Mouse (Mus musculus): Measurements from ENCODE around the gene Sema3f. TPM values are rescaled to one million over a fixed set of nuclear protein-coding genes. Genes with fewer than 3 reads are reported as not detected.

Sema3f gene
- polyA plus RNA-seq, 1 experiment from 2014 or later = 8.1 TPM

DNA sequence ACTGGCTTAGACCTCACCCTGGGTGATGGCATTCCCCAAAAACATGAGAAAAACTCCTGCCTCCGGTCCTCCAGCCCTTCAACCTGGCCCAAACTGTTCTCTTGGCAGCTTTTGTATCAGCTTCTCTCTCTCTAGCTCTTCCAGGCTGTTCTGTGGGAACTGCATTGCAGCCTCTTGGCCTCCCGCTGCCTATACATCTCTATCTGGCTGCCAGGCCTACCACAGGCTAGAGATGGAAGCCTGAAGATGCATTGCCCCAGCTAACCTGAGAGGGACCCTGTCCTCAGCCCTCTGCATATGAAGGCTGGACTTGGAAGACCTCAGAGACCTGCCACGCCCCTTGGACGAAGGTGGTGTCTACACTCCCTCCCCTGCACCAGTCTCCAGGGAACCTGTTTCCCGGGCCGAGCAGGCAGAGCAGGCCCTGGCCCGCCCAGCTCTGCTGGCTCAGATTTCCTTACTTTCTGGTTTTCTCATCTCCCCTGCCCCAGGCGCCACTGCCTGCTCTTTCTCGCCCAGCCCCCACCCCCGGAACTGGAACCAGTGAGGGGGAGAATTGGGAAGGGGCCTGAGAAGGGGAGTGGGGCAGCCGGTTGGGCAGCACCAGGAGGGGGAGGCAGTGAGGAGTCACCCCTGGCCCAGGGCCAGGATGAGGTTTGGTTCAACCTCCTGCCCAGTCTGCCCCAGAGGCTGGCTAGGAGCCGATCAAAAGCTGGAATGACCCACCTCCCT lies 4.1 kb upstream of the Sema3f start:
- 14% methylated on average over 12 of the region's 12 CpGs for WGBS
- Histone ChIP-seq H3K27ac (ENCODE audit: poor library complexity, severe bottlenecking) (peak overlapping the region; percentile 31; the same call in 1 of the 2 replicates), H3K4me3 (no peak overlapping the region), H3K4me1 (replicated peaks) (peaks cover 43% of the 10 kb centered on the region), H3K9me3 (replicated peaks) (no peaks in the 10 kb centered on the region), H3K27me3 (replicated peaks) (peaks cover 22% of the 10 kb centered on the region), H3K4me2 (peak overlapping the region; percentile 18; the same call in 1 of the 2 replicates), H3K36me3 (no peaks in the 10 kb centered on the region), H3K9ac (peak overlapping the region; percentile 28; the same call in 1 of the 2 replicates)
- 0 out of 2 replicates have a peak, but pooled peaks have one; percentile 13 for ATAC-seq (ENCODE audit: insufficient number of reproducible peaks, low FRiP score)

DNA sequence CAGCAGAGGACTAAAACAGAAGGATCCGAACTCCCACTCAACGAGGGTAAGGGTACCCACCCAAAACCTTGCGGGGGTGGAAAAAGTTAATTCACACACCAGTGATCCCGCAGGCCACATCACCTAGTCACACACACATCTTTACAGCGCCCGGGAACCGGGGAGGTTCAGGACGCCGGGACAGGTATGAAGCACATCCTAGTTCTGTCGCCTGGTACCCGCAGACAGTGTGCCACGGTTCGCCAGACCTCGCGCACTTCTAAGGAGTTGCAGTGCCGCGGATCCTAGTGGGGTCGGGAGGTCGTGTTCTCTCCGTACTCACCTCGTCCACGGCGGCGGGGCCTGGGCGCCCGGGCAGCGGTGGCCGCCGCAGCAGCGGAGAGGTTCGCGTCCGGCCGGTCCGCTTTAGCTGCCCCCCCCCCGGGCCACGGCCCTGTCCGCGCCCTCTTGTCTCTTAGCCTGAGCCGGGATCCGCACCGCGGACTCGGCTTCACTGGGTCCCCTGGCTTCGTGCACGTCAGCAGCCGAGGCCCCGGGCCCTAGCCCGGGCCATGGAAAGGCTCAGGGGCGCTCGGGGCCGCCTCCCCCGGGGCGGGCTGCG lies 1.1 kb downstream of the Sema3f start:
- WGBS = under 1% methylated on average over 55 of the region's 55 CpGs
- Histone ChIP-seq H3K27me3 (replicated peaks) (peaks cover 63% of the 10 kb centered on the region), H3K36me3 (no peaks in the 10 kb centered on the region), H3K4me1 (replicated peaks) (peaks cover 61% of the 10 kb centered on the region), H3K9me3 (replicated peaks) (no peaks in the 10 kb centered on the region), H3K4me2 (peak overlapping the region; percentile 98), H3K9ac (peak overlapping the region; percentile 75), H3K27ac (ENCODE audit: poor library complexity, severe bottlenecking) (0 out of 2 replicates have a peak overlapping the region, but pooled peaks have one; percentile 6), H3K4me3 (peak overlapping the region; percentile 65)
- ATAC-seq (ENCODE audit: insufficient number of reproducible peaks, low FRiP score) = no peak; the same call in 1 of the 2 replicates

DNA sequence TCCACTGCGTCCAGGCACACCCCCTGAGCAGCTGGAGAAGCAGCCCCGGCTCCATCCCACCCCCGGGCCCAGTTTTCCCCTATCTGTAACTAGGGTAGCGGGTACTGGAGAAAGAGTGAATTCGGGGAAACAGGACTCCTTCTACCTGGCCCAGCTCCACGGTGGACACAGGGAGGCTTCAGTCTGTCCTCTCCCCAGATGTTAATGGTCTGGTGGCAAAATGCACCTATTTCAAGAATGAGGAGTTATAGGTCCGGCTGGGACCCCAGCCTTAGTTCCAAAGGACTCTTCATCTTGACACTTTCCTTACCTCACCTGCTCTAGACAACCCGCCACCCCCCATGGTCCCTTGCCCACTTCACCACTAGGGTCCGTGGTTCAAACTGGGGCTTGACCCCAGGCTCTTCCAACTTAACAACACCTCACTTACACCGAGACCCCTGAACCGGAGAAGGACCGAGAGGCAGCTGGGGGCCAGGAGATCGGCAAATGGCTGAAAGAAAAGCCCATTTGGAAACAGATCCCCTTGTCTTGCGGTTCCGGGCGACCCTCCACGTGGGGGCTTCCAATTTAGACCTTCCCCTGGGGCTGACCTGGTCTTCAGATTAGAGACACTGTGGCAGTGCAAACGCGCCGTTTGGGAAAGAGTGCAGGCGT lies 1.7 kb downstream of the Sema3f start:
- peaks cover 61% of the 10 kb centered on the region for H3K4me1 ChIP-seq (replicated peaks)
- H3K27me3 ChIP-seq (replicated peaks) = peaks cover 63% of the 10 kb centered on the region
- WGBS = 3% methylated on average over 21 of the region's 21 CpGs

DNA sequence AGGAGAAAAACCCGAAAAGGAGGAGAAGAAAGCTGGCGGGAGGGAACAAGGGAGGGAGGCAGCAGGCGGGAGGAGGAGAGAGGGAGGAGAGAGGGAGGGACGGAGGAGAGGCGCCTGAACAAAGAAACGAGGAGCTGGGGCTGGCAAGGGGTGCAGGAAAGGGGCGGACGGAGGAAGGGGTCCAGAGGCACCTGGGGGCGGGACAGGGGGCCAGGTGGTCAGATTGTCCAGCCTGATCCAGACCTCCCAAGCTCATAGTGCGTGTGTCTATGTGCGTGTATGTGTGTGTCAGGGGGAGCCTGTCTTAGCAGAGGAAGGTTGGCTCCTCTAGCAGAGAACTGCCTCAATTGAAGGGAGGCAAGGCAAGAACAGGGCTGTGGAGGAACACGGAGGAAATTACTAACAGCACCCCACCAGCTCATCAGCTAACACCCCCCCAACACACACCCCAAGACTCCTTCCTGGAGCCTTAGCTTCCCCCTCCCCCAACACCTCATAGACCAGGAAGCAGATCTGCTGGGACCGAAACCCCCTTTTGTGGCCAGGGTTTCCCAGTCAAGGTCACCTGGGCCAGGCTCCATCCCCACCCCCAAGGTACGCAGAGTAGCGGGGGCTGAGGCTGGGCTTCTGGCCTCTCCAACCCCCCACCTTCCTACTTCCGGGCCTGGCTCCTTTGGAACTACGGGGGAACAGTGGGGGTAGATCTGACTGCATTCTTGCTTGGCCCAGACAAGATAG lies 2.4 kb downstream of the Sema3f start:
- H3K4me1 ChIP-seq (replicated peaks) = peaks cover 65% of the 10 kb centered on the region
- H3K9ac ChIP-seq = peak overlapping the region; percentile 75
- peak overlapping the region; percentile 65 for H3K4me3 ChIP-seq
- 0 out of 2 replicates have a peak overlapping the region, but pooled peaks have one; percentile 10 for H3K27ac ChIP-seq (ENCODE audit: poor library complexity, severe bottlenecking)
- no peaks in the 10 kb centered on the region for H3K9me3 ChIP-seq (replicated peaks)
- no peaks in the 10 kb centered on the region for H3K36me3 ChIP-seq
- WGBS = 2% methylated on average over 17 of the region's 17 CpGs
- peak overlapping the region; percentile 98 for H3K4me2 ChIP-seq
- peak; percentile 3; the same call in 1 of the 2 replicates for ATAC-seq (ENCODE audit: insufficient number of reproducible peaks, low FRiP score)
- H3K27me3 ChIP-seq (replicated peaks) = peaks cover 63% of the 10 kb centered on the region

More for the DNA sequence above, 1.7 kb downstream of the Sema3f start:
- Histone ChIP-seq H3K9ac (peak overlapping the region; percentile 75), H3K36me3 (no peaks in the 10 kb centered on the region), H3K4me3 (peak overlapping the region; percentile 65), H3K4me2 (peak overlapping the region; percentile 98), H3K27ac (ENCODE audit: poor library complexity, severe bottlenecking) (no peak overlapping the region), H3K9me3 (replicated peaks) (no peaks in the 10 kb centered on the region)
- ATAC-seq (ENCODE audit: insufficient number of reproducible peaks, low FRiP score) = no peak

DNA sequence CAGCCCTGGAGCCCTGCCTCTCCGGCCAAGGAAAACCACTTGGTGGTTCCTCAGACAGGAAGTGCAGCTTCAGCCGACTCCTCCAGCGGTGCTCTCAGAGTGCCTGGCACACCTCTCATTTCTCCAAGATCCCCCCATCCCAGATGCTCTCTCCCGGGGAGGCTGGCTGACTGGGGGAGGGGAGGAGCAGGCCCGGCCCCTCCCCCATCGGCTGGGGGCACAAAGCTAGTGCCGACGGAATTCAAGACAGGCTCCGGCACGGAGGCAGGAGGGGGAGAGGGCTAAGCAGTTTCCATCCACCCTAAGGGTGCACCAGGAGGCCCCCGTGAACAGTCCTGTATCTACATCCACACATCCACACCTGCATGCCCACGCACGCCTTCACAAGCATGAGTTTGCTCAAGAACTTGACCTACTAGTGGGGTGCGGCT lies 3.5 kb downstream of the Sema3f start:
- Histone ChIP-seq H3K9ac (peak overlapping the region; percentile 75; the same call in 1 of the 2 replicates), H3K4me1 (replicated peaks) (peaks cover 76% of the 10 kb centered on the region), H3K27ac (ENCODE audit: poor library complexity, severe bottlenecking) (no peak overlapping the region), H3K4me2 (peak overlapping the region; percentile 98), H3K36me3 (no peaks in the 10 kb centered on the region), H3K9me3 (replicated peaks) (no peaks in the 10 kb centered on the region), H3K4me3 (peak overlapping the region; percentile 65), H3K27me3 (replicated peaks) (peaks cover 61% of the 10 kb centered on the region)
- no peak for ATAC-seq (ENCODE audit: insufficient number of reproducible peaks, low FRiP score)
- 3% methylated on average over 14 of the region's 14 CpGs for WGBS

DNA sequence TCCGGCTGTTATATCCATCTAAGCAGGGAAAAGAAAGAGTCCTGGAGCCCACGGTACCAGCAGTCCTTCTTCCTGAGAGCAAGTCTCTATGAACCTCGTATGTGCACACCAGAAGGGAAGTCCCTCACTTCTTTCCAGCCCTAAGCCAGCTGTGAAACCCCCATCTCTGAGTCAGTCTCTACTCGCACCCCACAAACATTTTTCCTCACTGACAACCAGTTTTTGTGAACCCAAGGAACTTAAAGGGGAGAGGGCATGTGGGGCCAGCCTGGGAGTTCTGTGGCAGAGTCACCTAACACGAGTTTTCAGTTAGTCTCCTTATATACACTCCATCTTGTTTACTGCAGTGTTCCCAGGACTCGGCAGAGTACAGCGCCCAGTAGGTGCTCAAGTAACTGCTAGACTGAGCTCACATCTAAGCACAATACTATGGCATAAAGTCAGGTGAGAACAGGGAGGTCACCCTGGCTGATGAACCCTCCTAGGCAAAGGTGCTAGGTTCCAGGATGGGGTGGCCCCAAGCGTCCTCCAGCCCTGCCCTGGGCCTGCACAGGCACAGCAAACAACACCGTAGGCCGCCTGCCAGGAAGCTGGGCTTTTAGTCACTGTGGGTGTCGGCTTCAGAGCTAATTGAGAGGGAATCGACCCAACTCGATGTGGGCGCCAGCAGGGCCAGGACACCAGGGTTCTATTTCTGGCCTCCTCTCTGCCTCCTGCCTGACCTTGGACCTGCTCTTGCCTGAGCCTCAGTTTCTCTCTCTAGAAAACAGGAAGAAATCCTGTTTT lies 6.7 kb downstream of the Sema3f start:
- WGBS = 57% methylated on average over 14 of the region's 14 CpGs
- no peak overlapping the region for H3K4me2 ChIP-seq
- no peak overlapping the region for H3K27ac ChIP-seq (ENCODE audit: poor library complexity, severe bottlenecking)
- H3K36me3 ChIP-seq = no peaks in the 10 kb centered on the region
- H3K4me1 ChIP-seq (replicated peaks) = peaks cover 86% of the 10 kb centered on the region
- peaks cover 33% of the 10 kb centered on the region for H3K27me3 ChIP-seq (replicated peaks)
- no peaks in the 10 kb centered on the region for H3K9me3 ChIP-seq (replicated peaks)
- ATAC-seq (ENCODE audit: insufficient number of reproducible peaks, low FRiP score) = no peak
- no peak overlapping the region for H3K9ac ChIP-seq
- H3K4me3 ChIP-seq = no peak overlapping the region

DNA sequence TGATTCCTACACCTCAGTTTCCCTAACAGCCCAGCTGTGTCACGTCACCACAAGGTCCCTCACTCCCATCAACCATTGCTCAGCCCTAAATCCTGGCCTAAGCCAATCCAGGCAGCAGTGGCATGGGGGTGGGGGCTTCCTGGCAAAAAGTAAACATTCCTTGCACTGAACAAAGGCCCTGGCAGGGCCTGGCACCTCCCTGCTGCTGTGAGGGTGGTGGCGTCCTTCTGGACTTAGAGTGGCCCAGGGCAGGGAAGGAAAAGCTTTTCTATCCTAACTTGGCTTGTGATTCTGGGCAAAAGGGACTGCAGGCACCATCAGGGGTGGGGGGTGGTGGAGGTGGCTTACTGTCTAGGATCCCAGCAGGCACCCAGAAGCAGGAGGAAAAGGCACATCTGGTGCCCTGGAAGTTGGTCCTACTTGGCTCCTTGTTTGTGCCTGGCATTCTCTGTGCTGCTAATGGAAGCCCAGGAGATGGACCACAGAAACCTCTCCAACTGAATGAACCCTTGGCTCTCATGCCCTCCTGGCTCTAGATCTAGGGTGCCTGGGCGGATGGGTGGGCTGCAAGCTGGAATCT lies 7.6 kb downstream of the Sema3f start:
- Histone ChIP-seq H3K4me2 (no peak overlapping the region), H3K27me3 (replicated peaks) (peaks cover 26% of the 10 kb centered on the region), H3K9me3 (replicated peaks) (no peaks in the 10 kb centered on the region), H3K9ac (no peak overlapping the region), H3K36me3 (no peaks in the 10 kb centered on the region), H3K27ac (ENCODE audit: poor library complexity, severe bottlenecking) (peak overlapping the region; percentile 1; the same call in 1 of the 2 replicates), H3K4me1 (replicated peaks) (peaks cover 86% of the 10 kb centered on the region), H3K4me3 (no peak overlapping the region)
- WGBS = 73% methylated on average over 3 of the region's 3 CpGs
- ATAC-seq (ENCODE audit: insufficient number of reproducible peaks, low FRiP score) = no peak

DNA sequence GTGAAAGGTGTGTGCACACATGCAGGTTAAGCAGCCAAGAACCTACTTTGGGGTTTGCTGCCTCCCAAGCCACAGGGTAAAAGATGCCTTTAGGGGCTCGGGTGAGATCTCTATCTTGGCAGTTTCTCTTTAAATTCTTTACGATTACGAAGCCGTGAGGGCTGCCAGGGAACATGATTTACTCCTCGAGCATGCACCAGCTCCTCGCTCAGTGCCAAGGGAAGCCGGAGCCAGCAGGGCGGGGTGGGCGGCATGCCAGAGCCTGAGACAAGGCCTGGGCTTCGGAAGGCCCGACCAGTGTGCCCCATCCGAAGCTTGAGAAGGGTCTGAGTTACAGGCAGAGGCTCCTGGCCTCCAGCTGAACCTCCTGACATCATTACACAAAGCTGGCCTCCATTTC lies 8.7 kb downstream of the Sema3f start:
- Histone ChIP-seq H3K27ac (ENCODE audit: poor library complexity, severe bottlenecking) (no peak overlapping the region), H3K27me3 (replicated peaks) (peaks cover 15% of the 10 kb centered on the region), H3K9me3 (replicated peaks) (no peaks in the 10 kb centered on the region), H3K4me3 (no peak overlapping the region), H3K36me3 (no peaks in the 10 kb centered on the region), H3K4me2 (no peak overlapping the region), H3K9ac (no peak overlapping the region), H3K4me1 (replicated peaks) (peaks cover 85% of the 10 kb centered on the region)
- ATAC-seq (ENCODE audit: insufficient number of reproducible peaks, low FRiP score) = no peak
- 71% methylated on average over 12 of the region's 12 CpGs for WGBS

DNA sequence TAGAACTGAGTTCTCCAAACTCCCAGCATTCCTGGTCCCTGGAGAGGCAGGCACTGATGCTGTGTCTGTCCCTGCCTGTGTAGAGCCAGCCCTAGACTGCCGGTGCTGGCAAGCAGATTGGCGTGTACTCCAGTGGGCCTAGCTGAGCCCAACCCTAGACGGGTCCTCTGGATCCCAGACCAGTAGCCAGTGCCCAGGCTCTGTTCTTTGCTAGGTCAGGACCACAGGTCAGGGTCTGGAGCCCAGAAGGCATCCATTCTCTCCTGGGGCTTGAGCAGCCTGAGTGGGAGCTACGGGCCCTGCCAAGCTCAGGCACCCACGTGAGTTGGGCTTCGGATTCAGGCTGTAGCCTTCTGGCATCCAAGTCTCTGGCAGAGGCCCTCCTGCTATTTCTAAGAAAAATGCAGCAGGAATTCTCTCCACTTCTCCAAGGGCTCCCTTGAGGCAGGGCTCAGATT lies 10.1 kb downstream of the Sema3f start:
- Histone ChIP-seq H3K27ac (ENCODE audit: poor library complexity, severe bottlenecking) (peak overlapping the region; percentile 57), H3K36me3 (no peaks in the 10 kb centered on the region), H3K27me3 (replicated peaks) (peaks cover under 1% of the 10 kb centered on the region), H3K4me3 (no peak overlapping the region), H3K4me1 (replicated peaks) (peaks cover 89% of the 10 kb centered on the region), H3K9me3 (replicated peaks) (no peaks in the 10 kb centered on the region), H3K9ac (no peak overlapping the region), H3K4me2 (no peak overlapping the region)
- ATAC-seq (ENCODE audit: insufficient number of reproducible peaks, low FRiP score) = no peak
- WGBS = 35% methylated on average over 6 of the region's 6 CpGs
